Mouse (Mus musculus) cerebellum, postnatal 10 days (tissue): Measurements from ENCODE around the gene Olfm1.

ENCODE experiments used
- DNase-seq, 2 experiments: peaks; one replicate each; pipeline ENCODE4 v3.0.0; 2021; ENCODE audit warnings: mixed read lengths in 2 of 2

Gene Olfm1

DNA sequence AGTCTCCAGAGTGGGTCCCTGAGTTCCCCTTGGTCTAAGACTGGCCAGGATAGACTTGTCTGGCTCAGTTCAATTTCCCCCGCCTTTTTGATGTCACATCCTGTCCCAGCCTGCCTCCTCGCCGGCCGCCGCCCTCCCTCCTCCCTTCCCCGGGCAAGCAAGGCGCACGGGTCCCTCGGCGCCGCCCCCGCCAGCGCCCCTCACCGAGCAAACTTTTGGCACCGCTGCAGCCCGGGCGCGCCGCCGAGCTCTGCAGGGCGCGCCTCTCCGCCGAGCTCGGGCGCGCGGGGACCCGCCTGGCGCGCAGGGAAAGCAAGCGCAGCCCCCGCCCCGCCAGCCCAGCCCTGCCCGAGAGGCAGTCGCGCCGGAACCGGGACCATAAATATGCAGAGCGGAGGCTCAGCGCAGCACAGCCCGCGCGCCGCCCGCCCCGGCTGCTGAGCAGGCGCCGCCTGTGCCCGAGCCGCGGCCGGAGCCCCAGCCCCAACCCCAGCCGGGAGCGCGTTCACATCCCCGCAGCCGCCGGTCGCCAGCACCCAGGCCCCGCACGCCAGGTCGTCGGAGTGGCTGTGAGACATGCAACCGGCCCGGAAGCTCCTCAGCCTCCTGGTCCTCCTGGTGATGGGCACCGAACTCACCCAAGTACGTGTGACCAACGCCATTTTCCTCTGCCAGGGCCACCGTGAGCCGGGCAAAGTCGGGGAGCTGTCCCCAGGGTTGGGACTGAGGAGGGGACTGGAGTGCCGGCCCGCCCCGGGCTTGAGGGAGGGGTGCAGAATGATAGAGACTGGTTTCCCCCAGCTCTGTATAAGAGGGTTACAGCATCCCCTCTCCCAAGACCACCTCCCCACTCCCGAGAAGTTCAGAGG is at the start of gene Olfm1:
Olfm1 (plus strand) TSS at position 172 of the 869 bp plus-strand sequence.
- peak; percentile 89 to 91 for DNase-seq

DNA sequence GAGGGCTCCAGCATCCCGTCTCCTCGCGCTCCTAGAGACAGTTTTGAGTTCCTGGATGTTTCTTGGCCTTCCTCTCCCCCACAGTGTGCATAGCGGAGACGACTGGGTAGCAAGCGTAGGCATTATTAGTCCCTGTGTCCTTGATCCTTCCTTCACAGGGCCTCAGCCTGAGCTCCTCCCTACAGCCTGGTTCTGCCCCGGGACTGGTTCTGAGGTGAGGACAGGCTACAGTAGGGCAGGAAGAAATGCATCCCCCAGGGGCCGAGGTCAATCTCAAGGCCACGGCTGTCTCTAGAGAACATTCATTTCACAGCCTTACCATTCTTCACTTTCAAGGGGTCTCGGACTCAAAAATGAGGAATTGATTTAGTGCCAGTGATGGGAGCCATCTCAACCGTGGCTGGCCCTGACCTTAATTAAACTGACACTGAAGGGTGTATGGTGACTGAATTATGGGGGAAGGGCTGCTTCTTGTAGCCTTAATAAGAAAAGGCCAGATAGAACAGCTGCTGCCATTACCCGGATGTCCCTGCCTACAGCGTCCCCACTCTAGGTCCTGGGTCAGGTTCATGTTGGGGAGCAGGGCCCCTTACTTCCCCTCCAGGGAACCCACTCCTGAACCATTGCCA is 49.3 kb upstream of the Olfm1 start:
- DNase-seq = no peak

DNA sequence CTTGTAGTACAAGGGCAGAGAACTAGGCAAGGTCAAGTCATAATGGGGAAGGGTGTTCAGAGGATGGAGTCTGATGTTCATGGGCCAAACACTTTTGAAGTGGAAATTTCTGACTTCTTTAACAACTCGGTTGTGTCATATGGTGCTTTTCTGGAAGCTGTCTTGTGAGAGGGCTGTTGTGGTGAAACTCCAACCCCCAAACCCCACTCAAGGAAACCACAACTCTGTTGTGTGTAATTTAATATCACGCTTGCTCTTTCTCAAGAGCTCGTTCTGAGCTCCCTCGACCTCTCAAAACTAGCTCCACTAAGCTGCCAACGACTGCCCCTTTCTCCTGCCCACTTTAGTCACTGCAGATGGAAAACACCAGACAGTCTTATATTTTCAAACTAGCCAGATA is 47.1 kb upstream of the Olfm1 start:
- no peak for DNase-seq

DNA sequence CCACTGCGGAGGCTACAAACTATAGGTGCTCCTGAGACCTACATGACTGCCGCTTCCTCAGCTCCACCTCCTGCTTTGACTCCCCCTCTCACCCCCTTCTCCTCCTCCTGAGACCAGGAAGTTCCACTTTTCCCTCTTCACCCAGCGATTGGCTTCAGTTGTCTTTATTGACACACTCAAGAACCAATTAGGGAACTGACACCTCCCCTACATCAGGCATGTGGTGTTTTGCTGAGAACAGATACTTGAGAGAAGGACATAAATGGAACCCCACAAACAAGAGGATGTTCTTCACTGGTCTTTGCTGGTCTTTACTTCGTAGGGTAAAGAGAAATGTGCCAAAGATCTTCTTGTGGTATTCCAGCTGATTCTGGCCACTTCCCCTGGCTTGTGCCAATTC is 46.6 kb upstream of the Olfm1 start:
- no peak for DNase-seq

DNA sequence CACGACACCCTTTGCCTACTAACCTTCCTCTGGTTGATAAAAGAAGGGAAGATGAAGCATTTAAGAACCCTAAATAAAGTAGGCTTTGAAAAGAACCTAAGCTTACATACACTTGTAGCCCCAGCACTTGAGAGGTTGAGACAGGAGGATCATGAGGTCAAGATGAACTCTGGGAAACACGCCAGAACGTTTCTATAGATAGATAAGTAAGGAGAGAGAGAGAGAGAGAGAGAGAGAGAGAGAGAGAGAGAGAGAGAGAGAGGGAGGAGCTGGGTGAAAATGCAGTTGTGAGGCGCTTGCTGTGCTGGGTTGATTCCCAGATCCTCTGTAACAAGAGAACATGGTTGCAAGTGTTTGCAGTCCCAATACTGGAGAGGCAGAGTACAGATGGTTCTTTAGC is 46.1 kb upstream of the Olfm1 start:
- no peak for DNase-seq

DNA sequence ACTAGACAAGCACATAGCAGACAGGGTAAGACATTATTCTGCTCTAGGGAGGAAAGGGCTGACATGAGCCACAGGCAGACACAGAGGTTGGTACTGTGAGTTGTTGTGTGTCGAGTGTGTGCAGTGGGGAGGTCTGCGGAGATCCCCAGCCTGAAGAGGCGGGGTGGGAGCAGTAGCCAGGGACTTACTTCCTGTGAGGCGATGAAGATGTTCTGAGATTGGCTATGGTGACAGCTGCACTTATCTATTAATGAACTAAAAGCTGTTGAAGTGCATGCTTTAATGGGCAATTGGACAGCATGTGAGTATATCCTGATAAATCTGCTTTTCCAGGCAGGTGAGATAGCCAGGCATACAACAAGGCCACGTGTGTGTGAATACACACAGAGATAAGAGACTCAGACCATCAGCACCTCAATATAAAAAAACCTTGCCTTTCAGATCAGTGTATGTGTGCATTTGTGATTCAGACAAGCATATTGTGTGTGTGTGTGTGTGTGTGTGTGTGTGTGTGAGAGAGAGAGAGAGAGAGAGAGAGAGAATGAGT is 45.5 kb upstream of the Olfm1 start:
- no peak for DNase-seq

DNA sequence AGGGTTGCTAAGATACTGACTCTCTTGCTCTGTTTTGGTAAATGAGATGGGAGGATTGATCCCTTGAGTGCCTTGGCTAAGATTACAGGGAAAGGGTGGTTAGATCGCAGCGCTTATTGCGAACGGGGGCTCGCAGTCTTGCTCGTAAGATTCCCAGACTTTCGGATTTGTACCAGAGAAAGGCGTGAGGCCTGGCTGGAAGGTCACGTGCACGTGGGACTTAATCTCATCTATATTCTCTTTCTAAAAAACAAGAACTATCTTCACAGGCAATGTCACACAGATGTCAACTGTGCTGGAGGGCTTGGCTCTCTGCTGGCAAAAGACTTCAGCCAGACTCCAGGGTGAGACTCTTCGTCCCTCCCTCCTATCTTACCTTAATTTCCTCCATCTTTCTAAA is 43.1 kb upstream of the Olfm1 start:
- no peak for DNase-seq

DNA sequence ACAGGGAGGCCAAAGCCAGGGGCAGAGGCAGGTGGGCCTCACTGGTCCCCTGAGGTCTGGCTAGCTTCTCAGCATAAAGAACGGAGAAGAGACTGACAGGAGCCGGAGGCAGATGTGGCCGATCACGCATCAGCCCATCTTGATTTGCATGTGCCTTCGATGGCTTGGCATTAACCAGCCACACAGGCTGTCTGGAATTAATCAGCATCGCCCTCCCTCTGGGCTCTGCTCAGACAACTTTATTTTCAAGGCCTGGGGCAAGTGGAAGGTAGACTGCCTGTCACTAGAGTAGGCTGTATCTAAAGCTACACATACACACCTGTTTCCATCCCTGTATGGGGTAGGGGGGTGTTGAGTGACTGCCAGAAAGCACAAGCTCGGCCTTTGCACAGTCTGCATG is 32.2 kb upstream of the Olfm1 start:
- DNase-seq = peak in 1 of 2 experiments; percentile 29

DNA sequence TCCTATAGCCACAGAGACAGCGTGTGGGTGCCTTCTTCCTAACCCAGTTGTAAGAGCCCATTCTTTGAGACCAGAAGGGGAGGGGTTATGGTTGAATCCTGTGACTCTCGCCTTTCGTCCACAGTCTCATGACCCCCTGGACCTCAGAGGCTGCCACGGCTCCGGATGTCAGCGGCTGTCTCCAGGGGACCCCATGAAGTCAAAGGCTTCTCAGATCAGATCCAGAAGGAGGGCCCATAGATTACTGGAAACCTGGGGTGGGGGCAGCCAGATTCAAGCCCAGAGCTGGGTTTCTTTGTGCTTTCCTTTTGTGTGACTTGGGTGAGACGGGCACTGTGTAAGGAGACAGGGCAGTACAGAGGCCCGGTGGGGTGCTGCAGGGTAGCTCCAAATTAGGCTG is 27.2 kb upstream of the Olfm1 start:
- no peak for DNase-seq

DNA sequence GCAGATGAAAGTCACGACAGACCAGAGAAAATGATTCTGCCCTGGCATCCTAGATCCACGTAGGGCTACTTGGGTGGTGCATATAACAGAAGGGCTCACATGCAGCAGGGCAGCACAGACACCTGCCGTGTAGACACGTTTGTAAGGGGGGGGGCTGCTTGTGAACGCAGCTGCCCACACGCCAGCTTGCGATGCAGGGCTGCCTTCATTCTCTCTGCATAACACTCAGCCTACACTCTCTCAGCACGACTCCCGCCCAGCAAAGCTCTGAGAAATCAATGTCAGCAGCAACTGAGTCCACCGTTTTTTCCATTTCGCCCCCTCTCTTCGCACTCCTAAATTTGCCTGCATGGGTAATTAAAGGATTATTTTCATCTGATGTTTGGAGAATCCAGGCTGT is 23.5 kb upstream of the Olfm1 start:
- peak; percentile 34 to 39 for DNase-seq

DNA sequence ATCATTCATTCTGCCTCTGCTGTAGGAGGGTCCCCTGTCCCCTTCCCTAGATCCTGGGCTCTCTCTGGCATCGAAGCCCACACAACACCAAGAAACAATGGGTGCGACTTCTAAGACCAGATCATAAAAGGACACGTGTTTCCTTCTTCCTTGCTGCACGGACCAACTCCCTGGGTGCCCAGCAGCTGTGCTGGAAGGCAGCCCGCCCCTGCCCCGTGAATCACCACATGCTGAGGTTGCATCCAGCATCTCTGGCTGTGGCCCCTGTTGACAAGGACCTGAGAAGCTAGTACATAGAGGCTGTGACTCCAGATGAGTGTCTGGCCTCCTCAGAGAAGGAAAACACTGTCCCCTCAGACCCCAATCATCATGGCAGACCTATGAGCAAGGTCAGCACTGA is 20.8 kb upstream of the Olfm1 start:
- DNase-seq = no peak

DNA sequence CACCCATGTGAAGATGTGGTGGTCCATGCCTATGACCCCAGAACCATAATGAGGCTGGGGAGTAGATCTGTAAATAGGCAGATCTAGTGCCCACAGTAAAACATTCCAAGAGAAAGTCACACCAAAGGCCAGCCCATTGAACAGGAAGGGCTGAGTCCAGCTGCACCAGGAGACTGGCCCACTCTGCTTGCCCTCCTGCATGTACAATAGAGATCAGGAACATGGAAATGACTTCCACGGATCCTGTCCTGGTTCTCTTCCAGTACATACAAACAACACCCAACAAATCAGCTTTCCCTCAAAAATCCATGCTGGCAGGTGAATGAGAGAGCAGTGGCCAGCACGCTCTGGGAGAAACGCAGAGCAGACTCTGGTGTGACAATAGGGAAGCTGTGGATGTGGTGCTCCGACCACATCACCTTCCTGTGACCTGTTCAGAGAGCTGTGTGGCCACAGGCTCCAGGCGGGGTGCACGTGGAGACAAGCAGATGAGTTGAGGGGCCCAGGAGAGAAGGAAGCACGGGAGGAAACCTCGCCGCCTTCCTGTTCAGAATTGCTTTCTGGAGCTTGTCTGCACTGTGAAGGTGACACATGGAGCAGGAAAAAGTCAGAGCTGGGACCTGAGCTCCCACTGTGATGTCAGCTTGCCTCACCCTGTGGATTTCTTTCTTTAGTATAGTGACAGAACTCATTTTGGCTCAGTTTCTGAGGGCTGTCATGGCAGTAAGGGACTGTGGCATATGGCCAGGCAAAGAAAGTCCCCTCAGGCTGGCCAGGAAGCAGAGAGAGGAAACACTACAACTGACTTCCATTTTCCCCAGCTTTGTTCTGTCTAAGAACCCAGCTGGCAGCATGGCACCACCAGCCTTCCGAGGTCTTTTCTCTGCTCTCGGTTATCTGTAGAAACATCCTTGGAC is 19.3 kb upstream of the Olfm1 start:
- DNase-seq = peak; percentile 48 to 63

DNA sequence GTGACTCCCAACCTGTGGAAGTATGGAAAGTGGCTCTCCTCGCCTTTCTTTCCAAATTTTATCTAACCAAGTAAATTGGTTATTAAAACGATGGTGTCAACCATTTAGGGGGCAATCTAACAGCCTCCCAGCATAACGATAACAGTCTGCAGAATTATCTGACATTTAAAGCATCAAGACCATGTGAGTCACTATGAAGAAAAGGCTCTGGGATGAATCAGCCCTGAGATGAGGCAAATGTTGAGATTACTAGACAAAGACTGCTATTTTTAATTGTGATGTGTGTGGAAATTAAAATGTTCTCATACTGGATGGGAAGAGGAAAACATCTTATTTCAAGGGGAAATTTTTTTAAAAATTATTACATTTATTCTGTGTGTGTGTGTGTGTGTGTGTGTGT is 18.4 kb upstream of the Olfm1 start:
- DNase-seq = no peak

DNA sequence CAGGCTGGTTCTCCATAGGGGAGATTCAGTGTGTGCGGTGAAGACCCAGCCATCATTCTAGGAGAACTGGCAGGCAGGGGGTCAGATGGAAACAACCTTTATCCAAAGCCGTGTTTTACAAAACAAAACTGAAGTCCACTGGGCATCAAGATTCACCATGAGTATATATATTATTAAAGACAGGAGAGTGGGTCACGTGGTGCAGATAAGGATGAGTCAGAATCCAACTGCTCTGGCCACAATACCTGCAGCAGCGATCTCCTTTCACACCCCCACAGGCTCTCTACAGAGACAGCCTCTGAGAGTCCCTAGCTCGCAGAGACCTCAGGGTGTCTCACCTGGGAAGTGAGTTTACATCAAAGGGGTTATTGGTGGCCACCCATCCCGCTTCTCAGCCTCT is 14.2 kb upstream of the Olfm1 start:
- no peak for DNase-seq

DNA sequence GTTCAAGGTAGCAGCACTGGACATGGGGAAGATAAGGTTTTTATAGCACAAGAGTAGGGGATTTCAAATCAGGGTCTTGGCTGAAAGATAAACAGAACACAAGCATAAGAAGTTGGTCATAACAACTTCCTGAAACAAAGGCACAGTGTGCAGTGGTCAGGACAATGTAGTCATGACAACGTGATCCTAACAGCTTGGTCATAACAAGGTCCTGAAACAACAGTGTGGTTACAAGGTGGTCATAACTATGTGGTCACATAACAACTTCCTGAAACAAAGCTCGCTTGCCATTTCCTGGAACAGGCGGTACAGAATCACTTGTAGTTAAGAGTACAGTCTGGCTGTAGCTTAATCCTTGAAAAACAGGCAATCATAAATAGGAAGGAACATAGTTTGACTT is 12.7 kb upstream of the Olfm1 start:
- DNase-seq = no peak

DNA sequence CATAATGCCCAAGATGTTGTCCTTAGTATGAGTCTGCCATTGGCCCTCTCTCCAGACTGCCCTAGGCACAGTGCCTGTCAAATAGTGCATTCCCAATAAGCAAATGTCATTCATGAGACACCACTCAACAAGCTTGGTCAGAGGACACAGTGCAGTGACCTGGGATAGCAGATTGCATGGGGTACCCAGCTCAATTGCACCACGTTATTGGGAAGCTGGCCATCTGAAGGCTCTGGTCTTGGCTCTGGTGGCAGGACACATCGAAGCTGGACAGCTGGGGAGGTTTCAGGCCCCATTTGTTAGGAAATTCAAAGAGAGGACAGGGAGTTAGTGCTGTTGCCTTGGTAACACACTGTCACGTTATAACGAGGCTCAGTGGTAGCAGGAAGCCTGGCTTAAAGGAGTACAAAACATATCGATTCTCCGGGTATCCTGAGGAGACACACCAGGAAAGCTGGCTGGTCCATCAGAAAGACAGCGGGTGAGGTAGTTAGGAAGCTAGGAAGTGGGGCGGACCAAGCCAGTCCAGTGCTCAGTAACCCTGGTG is 4.3 kb upstream of the Olfm1 start:
- peak; percentile 72 to 77 for DNase-seq

DNA sequence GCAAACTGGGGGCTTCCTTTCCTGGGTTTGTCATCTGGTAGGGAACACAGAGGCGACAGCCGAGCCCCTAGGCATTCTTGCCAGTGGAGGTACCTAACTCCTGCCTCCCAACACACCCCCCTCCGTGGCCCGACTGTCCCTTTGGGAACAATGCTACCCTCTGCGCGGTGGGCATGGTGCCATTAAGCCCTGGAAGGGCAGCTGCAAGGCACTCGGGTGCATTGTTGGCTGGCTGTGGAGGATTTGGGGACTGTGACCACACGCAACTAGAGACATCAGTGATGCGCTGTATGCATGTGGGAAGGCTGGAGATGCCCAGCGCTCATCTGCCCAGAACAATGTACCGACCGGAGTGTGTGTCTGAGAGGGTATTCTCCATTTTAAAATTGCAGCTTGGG is 897 bp downstream of the Olfm1 start:
- DNase-seq = peak; percentile 77 to 81

DNA sequence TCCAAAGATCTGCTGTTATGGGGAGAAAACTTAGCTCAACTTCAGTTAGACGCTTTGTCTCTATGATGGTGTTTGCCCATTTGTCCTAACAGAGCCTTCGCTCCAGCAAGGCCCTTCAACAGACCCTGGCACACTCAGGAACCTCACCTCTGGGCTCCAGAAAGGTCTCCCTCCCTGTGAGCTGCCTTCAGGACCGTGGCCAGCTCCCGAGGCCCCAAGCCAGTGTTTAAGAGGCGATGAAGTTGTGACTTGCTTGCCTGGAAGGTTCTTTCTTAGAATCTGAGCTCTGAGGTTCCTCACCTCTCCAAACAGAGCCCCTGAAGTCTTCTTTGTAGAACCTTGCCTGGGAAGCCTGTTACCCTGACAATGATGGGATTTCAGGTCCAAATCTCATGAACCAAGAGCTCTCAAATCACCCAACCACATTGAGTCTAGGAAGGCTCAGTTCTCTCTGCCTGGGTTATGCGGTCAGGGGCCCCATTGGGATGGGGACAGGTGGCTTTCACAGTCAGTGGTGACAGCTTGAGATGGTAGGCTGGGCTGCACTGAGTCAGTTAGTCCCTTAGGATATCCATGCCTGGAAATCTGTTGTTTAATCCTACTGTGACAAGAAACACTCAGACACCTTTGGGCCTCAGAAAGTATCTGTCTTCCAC is 2.3 kb downstream of the Olfm1 start:
- no peak for DNase-seq

DNA sequence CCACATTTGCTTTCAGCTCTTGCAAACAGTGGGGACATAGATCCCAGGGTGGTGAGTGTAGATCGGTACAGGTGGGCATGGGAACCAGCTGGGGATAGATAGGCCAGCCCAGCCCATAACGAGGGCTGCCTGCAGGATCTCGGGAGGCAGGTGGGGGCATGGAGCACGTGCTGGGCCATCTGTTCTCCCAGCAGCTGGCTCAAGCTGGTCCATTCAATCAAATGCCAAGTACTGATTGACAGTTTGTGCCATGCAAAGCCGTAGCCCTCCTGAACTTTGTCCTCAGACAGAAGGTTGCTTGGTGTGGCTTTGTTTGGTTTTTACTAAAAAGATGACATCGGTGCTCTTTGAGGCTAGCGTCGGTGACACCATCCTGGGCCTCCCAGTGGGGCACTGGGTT is 2.9 kb downstream of the Olfm1 start:
- peak; percentile 67 to 76 for DNase-seq

DNA sequence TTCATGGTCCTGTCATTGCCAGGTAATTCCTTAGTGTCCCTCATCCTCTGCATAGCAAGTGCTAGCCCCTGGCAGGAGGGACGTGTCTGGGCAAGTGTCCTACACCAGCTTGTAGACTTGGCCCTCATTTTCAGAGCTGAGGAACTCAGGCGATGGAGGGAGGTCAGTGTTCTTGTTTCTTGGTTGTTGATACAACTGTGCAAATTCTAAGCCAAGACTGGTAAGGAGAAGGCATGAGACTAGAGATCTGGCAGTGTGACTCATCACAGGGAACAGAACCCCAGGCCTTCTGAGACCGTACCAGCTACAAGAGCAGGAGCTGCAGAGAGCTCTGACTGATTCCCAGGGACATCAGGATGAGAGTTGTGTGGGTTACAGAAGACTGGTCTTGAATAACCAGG is 8.6 kb downstream of the Olfm1 start:
- DNase-seq = peak; percentile 67 to 72

DNA sequence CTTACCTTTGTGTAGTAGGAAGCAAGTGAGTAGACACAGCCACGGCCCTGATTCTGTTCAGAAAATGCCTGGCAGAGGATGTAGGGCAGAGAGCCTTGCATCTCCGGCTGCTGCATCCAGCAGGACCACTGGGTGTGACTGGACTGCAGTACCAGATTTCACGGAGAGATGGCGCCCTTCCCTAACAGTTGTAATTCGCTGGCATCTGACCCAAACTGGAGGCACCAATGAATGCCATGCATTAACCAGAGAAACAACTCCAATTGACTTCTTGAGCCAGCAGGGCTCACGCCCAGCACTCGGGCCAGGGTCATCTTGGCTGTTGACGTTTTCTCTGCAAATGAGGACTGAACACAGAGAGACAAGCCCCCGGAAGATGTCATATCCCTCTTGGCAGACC is 11.4 kb downstream of the Olfm1 start:
- DNase-seq = peak; percentile 98 to 100
